Mouse (Mus musculus): ENCODE measurements at regions not wholly inside any gene's neighbourhood (a gene's known extent, or its start where the extent isn't known, plus 50 kb on each side); places are given as distances from the start of the nearest gene placed in this dataset.

DNA sequence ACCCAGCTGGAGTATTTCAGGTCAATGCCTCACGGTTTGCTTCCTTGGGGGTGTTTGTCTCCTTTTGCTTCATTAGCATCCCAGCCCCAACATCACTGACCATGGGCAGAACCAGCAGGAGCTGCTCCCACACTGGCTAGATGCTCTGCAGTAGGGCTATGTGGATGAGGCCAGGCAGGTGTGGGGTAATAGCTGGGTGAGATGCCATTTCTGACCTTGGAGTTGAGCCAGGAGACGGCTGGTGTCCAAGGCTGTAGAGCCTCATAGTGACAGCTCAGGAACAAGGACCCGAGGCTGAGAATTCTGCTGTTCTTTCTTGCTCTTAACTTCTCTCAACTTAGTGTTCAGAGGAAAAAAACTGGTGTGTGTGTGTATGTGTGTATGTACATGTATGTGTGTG, 252.3 kb upstream of the Gm4791 start:
- TF ChIP-seq CTCF (IDR thresholded peaks at IDR 0.05; ENCODE audit: low read depth, low read length): no peak
- no peak for TF ChIP-seq GATA2 (IDR thresholded peaks at IDR 0.05; ENCODE audit: borderline replicate concordance, low read depth, low read length)
- TF ChIP-seq GATA1 (IDR thresholded peaks at IDR 0.05; ENCODE audit: borderline replicate concordance, low read length): no peak
